Mouse (Mus musculus) ES-Bruce4 (cell line): ENCODE measurements around the gene Rassf2.

Experiments
- CTCF ChIP-seq: IDR thresholded peaks from one replicate; pipeline ENCODE4 v1.8.1; 2011; ENCODE audit warnings: low read depth, low read length
- EP300 ChIP-seq: IDR thresholded peaks from 2 replicates; pipeline ENCODE4 v1.6.1; 2011; ENCODE audit warnings: low read depth, low read length; ENCODE audit not compliant: insufficient read depth
- POLR2A ChIP-seq: IDR thresholded peaks from one replicate; pipeline ENCODE4 v1.8.1; 2011; ENCODE audit warnings: low read length; ENCODE audit not compliant: insufficient read depth

DNA sequence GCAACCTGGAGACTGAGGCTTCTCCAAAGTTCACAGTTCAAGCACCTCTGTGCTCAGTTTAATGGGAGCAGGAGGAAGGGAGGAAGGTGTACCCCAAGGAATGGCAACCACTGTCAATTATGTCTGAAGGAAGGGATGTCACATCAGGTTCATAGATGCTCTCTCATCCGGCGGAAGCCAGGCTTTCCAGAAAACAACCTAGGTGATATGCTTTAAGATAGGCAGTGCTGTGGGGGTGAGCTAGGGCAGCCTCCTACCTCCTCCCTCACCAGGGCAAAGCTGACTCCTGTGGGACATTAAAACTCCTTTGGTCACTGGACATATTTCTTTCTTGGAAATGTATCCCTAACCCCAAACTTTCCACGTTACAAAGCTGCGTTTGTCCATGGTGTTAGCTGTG lies 36.9 kb downstream of the Rassf2 start:
- TF ChIP-seq POLR2A, result no peak
- no peak for TF ChIP-seq CTCF
- TF ChIP-seq EP300, result no peak
